ENCODE assay signal across 14 mouse cellular contexts in the genomic region with DNA sequence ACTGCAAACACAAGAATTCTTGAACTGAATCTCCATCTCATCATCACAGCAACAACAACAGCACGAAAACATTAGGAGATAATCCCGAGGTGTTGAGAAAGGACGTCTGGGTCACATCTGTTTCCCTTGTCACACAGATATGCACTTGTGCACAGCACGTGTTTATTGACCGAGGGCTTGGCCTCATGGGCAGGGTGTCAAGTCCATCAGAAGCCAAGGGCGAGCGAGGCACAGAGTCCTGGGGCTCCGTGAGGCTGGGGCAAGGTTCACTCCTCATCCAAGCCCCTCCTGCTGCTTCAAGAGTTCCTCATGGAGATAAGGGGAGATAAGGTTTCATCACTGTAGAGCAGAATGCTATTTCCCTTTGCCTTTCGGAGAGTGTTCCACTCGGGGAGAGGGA.
DNase-seq lines count a peak whose midpoint lies in the region; ATAC-seq and TF ChIP-seq lines count a peak whose summit lies in the region.
"Had no signal": no experiment of that assay in that cellular context is flagged by ENCODE, and none has a peak within 500 bp of the region (broad histone marks: within the 10 kb centered on the region; RNA-seq: fewer than 3 reads in every experiment).

No protein-coding gene starts in this region.

- no peak overlapping the region for H3K4me2 ChIP-seq in heart, embryonic 11.5 days
- H3K4me2 ChIP-seq in intestine, embryonic 15.5 days (replicated peaks): no peak overlapping the region
- H3K4me2 ChIP-seq: hindbrain, embryonic 15.5 days; neural tube, embryonic 15.5 days had no signal

- no peak for TF ChIP-seq CTCF in heart, adult 2 months (IDR thresholded peaks at IDR 0.05)

- no peak overlapping the region for H3K9ac ChIP-seq in heart, adult 2 months (ENCODE audit: low read depth, low read length)
- no peak overlapping the region for H3K9ac ChIP-seq in heart, embryonic 11.5 days (ENCODE audit: low read depth, low read length)
- H3K9ac ChIP-seq in intestine, embryonic 15.5 days: no peak overlapping the region
- H3K9ac ChIP-seq: hindbrain, embryonic 15.5 days; liver, embryonic 14.5 days; neural tube, embryonic 15.5 days had no signal

- WGBS in heart, adult 2 months: 17% methylated on average over 10 of the region's 10 CpGs
- 7% methylated on average over 10 of the region's 10 CpGs for WGBS in heart, embryonic 11.5 days (ENCODE audit: insufficient replicate concordance)
- WGBS in intestine, embryonic 15.5 days: 32% methylated on average over 10 of the region's 10 CpGs

- H3K9me3 ChIP-seq in heart, embryonic 11.5 days (replicated peaks; ENCODE audit: control insufficient read depth, low read length): peaks cover 2% of the 10 kb centered on the region; the same call in 1 of the 2 replicates
- no peaks in the 10 kb centered on the region for H3K9me3 ChIP-seq in intestine, embryonic 15.5 days
- H3K9me3 ChIP-seq: hindbrain, embryonic 15.5 days; neural tube, embryonic 15.5 days had no signal

- intact Hi-C loops in heart, adult 2 months (cut with DNase I): no loop called here

- peaks cover 5% of the 10 kb centered on the region for H3K4me1 ChIP-seq in heart, adult 2 months (ENCODE audit: control insufficient read depth, insufficient read depth, low read length)
- peaks cover 7% of the 10 kb centered on the region for H3K4me1 ChIP-seq in heart, embryonic 11.5 days (ENCODE audit: control insufficient read depth, insufficient read depth, low read length)
- H3K4me1 ChIP-seq in intestine, embryonic 15.5 days (replicated peaks): 0 out of 2 replicates have a peak, but pooled peaks cover 6% of the 10 kb centered on the region
- H3K4me1 ChIP-seq: hindbrain, embryonic 15.5 days had no signal

- peak; percentile 73 to 78 for DNase-seq in heart, adult 2 months
- DNase-seq in ovary, postnatal 36 days (ENCODE audit: low spot score): peak; percentile 68
- DNase-seq in ovary, postnatal 10 days (ENCODE audit: low spot score): no peak
- DNase-seq in spleen, postnatal 14 days (ENCODE audit: low spot score in 2 of 2): no peak
- no peak for DNase-seq in layer of hippocampus, adult 9-10 months (ENCODE audit: low spot score)
- DNase-seq: cerebellum, adult 9-11 months; right cerebral cortex, postnatal 14 days; thymus, postnatal 25 days had no signal

- peak; percentile 60; the same call in 1 of the 2 replicates for TF ChIP-seq EP300 in heart, adult 2 months (IDR thresholded peaks at IDR 0.05; ENCODE audit: insufficient read depth, low read depth, low read length)

- H3K36me3 ChIP-seq in heart, adult 2 months (ENCODE audit: control insufficient read depth, insufficient read depth, low read length): no peaks in the 10 kb centered on the region
- no peaks in the 10 kb centered on the region for H3K36me3 ChIP-seq in heart, embryonic 11.5 days (ENCODE audit: control insufficient read depth, insufficient read depth, low read length)
- H3K36me3 ChIP-seq in intestine, embryonic 15.5 days: no peaks in the 10 kb centered on the region
- H3K36me3 ChIP-seq: hindbrain, embryonic 15.5 days; neural tube, embryonic 15.5 days had no signal

- no peak for ATAC-seq in heart, embryonic 11.5 days (replicated peaks; ENCODE audit: insufficient number of reproducible peaks, low FRiP score, low TSS enrichment)
- peak; percentile 90 for ATAC-seq in intestine, embryonic 15.5 days
- ATAC-seq: forebrain, embryonic 14.5 days had no signal

- no peaks in the 10 kb centered on the region for H3K27me3 ChIP-seq in heart, adult 2 months (ENCODE audit: control insufficient read depth, insufficient read depth, low read length)
- H3K27me3 ChIP-seq in heart, embryonic 11.5 days (ENCODE audit: control insufficient read depth, insufficient read depth, low read length): peaks cover 7% of the 10 kb centered on the region
- no peaks in the 10 kb centered on the region for H3K27me3 ChIP-seq in intestine, embryonic 15.5 days (replicated peaks)
- H3K27me3 ChIP-seq: hindbrain, embryonic 15.5 days; neural tube, embryonic 15.5 days had no signal

- H3K4me3 ChIP-seq in heart, adult 2 months: no peak overlapping the region
- no peak overlapping the region for H3K4me3 ChIP-seq in heart, embryonic 11.5 days (ENCODE audit: low read depth, low read length)
- no peak overlapping the region for H3K4me3 ChIP-seq in intestine, embryonic 15.5 days (replicated peaks)
- H3K4me3 ChIP-seq: hindbrain, embryonic 15.5 days; neural tube, embryonic 15.5 days had no signal

- no peak overlapping the region for H3K27ac ChIP-seq in heart, adult 2 months
- H3K27ac ChIP-seq in heart, embryonic 11.5 days (ENCODE audit: low read depth, low read length): no peak overlapping the region
- no peak overlapping the region for H3K27ac ChIP-seq in intestine, embryonic 15.5 days
- H3K27ac ChIP-seq: hindbrain, embryonic 15.5 days; liver, embryonic 14.5 days; neural tube, embryonic 15.5 days had no signal

- H3K79me2 ChIP-seq in heart, adult 2 months (replicated peaks; ENCODE audit: control insufficient read depth, insufficient read depth, low read length): no peaks in the 10 kb centered on the region

- TF ChIP-seq POLR2A in heart, adult 2 months (IDR thresholded peaks at IDR 0.05; ENCODE audit: insufficient read depth, low read depth, low read length): no peak

Comparison
In these comparisons a context has a peak if more than half of its experiments do, and no peak if none do; other contexts are left out.
1. DNase-seq: peak in heart, adult 2 months (2 of 2) and ovary, postnatal 36 days (single experiment); none in ovary, postnatal 10 days (single experiment), spleen, postnatal 14 days (0 of 2) and layer of hippocampus, adult 9-10 months (single experiment).